Mouse (Mus musculus) spleen, postnatal 10 days (tissue): Measurements from ENCODE around the gene Mex3d.

ENCODE experiments used
- DNase-seq, 2 experiments: peaks; one replicate each; pipeline ENCODE4 v3.0.0; 2021 to 2022; ENCODE audit warnings: low spot score in 2 of 2

The Mex3d gene

DNA sequence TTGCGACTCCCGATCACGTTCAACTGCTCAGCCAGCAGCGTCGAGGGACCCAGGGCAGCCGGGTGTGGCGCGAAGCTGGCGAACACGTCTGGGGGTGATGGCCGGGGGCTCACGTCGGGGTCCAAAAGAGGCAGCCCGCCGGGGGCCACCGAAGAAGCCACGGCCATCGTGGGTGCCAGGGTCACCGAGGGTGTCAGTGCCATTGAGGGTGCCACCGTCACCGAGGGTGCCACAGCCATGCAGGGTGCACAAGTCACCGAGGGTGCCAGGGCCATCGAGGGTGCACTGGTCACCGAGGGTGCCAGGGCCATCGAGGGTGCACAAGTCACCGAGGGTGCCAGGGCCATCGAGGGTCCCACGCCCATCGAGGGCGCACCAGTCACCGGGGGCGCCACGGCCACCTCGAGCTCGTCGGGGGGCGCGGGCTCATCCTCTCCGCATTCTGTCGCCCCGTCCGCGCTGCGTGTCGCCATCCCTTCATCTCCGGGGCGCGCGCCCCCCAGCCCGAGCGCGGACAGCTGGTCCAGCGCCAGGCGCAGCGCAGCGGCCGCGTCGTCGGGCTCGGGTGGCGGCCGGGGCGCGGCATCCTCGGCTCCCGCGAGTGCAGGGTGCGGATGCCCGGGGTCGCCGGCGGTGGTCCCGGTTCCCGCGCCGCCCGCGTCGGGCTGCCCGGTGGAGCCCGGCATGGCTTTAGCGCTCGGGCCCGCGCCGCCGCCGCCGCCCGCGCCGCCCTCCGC is 556 bp downstream of the Mex3d start:
- peak; percentile 47 to 51 for DNase-seq

DNA sequence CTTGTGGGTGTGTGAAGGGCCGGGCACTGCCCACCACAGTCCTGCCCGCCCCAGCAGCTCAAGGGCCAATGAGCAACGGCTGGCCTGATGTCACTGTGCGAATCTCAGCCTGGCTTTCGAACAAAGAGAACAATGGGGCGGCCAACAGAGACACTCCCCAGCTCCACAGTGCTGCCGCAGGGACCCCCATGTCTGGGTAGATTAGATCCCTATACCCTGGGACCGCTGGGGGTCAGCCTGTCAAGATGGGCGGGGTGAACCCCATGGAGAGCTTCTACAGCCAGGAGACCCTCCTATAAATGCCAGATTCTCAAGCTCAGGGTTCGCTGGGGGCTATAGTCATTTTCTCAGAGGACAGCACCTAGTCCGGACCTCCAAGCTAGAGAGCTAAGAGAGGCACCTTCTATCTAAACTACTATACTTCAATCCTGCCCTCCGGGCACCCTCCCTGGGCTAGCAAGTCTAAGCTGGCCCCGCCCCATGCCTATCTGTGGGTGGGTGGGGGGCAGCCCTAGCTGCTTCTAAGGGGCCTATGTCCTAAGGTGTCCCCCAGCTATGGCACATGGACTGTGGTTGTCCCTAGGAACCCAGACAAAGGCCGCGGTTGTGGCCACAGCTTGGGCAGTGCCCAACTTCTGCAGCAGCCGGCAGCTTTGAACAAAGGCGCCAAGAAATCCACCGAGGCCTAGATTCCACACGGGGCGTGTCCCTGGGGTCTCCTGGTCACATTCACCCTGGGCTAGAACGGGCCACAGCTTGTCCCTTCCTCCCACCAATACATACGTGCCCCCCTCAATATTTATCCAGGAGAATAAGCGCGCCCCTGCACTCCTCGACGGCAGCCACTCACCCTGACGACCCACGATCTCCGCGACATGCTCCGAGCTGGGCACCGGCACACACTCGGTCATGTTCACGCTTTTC is 1.4 kb downstream of the Mex3d start:
- no peak for DNase-seq

DNA sequence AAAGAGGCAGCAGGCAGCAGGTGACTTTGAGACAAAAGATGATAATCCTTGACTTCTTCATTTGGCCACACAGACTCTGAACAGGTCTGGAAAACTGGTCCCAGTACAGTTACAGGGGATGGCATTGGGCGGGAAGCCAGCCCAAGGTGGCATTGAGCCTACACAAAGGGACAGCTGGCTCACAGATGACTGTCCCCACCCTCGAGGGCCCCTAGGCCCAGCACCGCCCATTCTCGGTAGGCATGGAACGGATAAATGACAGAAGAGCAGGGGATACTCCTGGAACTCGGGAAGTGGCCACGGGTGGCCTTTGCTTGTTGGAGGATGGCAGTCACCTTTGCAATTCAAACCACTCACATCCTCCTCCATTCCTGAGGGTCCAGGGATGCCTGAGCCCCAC is 2.1 kb downstream of the Mex3d start:
- DNase-seq: no peak

DNA sequence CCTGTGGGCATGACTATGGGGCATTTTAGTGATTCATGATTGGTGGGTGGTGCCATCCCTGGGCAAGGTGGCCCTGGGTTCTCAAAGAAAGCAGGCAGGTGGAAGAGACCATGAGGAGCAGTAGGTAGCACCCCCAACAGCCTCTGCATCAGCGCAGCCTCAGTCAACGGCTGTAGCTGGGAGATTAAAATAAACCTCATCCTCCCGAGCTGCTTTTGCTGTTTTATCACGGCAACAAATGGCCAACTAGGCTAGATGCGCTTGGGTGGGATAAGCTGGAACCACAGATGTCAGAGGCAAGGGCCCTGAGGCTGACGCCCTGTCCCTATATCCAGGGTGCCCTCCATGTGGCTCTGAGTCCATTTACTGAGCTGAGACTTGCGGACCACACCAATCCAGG is 2.8 kb downstream of the Mex3d start:
- peak in 1 of 2 experiments; percentile 53 for DNase-seq

DNA sequence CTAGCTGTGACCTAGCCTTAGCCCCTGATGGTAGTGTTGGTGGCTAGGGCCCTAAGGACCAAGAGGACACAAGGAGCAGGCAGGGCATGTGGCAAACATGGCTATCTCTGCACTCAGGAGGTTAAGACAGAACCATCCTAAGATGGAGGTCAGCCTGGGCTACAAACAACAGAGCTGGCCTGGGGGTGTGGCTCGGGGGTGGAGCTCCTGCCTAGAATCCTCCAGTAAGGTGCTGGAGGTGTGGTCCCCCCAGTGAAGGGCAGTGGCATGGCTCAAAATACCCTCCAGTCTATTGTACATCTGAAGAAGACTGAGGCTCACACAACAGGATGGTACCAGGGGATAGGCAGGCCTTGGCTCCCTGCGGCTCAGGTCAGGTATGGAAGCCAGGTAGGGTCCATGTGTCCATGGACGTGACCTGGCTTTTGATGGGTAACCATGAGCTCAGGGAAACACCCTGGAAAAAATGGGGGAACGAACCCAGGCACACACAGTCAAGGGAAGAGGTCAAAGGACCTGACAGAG is 3.3 kb downstream of the Mex3d start:
- peak in 1 of 2 experiments; percentile 50 for DNase-seq

DNA sequence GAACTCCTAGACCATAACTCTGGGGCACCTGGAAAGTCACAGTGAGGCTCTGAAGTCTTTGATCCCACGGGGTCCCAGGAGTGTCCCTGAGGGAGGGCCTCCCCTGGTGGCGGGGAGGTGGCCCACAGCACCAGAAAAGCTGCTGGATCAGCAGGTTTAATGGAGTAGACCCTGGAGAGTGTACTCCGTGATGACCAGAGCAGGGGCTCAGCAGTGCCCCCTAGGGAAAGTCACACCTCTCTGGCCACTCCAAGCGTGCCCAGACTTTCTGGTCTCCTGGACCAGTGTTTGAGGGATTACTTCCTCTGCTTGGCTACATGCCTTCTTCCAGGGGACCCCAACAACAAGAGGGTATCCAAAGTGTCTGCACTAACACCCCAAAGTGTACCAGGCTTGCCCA is 4.0 kb downstream of the Mex3d start:
- no peak for DNase-seq

DNA sequence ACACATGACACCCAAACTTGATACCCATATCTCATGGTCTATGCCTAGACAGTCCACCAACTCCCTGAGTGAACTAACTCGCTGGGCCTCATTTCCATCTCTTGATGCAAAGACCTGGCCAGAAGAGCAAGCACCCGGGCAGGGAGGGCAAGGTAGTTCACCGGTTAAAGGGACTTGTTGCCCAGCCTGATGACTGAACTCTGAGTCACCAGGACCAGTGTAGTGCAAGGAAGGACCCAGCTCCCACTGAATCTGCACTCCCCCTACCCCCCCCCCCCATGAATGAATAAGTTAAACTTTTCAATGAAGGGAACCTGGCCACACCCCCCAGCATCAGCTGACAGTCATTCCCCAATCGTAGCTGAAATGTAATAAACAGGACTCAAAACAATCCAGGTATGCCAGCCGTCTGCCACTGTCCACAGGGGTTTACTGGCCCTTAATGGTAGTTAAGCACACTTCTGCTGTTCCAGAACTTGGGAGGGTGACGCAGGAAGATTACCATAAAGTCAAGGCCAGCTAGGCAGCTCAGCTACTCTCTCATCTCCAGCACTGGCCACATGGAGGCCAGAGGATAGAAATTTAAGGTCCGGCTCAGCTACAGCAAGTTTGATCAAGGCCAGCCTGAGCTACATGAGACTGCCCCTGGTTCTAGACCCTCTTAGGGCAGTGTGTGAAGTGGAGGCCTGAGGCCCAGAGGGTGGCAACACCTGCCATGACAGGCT is 4.7 kb downstream of the Mex3d start:
- DNase-seq: no peak

DNA sequence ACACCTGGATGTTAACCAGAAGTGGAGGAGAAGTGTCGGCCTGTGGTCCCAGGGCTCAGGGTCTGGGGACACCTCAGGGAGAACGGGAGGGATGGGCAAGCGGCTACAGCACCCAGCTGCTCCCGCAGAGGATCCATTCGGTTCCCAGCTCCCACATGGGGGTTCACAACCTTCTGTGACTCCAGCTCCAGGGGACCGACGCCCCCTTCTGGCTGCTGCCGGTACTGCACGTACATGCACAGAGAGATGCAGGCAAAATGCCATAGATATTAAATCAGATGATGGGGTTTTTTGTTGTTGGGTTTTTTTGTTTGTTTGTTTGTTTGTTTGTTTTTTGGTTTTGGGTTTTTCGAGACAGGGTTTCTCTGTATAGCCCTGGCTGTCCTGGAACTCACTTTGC is 9.7 kb downstream of the Mex3d start:
- DNase-seq: peak; percentile 52 to 72

DNA sequence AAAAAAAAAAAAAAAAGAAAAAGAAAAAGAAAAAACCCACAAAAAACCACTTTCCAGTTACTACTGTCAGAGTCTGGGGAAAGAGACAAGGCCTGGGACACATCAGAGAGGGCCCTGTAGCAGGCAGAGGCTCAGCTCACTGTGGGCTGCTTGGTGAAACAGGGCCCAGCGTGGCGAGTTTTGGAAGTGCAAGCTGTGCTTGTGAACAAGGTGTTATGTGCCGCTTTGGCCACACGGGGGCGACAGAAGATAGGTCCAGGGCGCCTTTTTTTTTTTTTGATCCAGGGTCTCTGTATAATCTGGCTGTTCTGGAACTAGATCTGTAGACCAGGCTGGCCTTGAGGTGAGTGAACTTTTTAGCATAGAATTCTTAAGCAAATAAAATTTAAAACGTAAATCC is 11.3 kb downstream of the Mex3d start:
- peak; percentile 86 to 96 for DNase-seq

DNA sequence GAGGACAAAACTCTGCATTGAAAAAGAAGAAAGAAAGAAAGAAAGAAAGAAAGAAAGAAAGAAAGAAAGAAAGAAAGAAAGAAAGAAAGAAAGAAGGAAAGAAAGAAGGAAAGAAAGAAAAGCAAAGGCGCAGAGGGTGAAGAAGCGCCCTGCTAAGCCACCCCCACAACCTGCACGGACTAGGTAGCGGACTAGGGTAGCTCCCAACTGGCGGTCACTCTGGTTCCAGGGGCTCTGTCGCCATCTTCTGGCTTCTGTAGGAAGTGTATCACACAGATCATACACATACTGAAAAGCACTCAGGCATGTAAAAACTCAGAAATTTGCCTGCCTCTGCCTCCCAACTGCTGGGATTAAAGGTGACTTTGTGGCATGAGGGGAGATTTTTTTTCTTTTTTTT is 13.4 kb downstream of the Mex3d start:
- DNase-seq: peak; percentile 64 to 87

DNA sequence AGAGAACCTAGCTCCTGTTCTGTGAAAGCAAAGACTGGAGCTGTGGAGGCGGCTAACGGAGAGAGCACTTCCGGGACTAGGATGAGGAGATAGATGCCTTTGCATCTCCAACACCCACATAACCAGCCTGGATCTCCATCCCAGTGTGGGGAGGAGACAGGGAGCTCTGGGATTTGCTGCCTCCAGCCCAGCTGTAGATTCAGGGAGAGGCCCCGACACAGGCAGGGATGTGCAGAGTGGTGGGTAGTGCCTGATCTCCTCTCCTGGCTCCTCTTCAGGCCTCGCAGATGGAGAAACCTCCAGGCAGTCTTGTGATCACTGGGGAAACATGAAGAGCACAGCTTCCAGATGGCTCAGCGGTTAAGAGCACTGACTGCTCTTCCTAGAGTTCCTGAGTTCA is 14.8 kb downstream of the Mex3d start:
- DNase-seq: no peak

DNA sequence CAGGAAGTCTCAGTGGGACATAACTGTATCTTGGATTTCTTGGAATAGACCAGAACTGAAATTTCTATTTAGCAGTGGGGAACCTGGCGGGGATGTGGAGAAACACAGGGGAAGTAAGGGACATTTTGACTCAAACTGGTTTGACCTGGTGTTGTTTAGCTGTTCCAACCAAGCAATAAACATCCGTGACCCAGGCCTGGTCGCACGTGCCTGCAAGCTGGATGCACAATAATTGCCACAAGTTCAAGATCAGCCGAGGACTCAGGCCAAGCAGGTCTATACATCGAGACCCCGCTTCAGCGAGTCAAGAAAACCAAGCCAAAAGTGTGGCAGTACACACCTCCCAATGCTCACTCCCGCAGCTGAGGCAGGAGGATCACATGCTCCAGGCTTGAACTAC is 15.5 kb downstream of the Mex3d start:
- DNase-seq: no peak

DNA sequence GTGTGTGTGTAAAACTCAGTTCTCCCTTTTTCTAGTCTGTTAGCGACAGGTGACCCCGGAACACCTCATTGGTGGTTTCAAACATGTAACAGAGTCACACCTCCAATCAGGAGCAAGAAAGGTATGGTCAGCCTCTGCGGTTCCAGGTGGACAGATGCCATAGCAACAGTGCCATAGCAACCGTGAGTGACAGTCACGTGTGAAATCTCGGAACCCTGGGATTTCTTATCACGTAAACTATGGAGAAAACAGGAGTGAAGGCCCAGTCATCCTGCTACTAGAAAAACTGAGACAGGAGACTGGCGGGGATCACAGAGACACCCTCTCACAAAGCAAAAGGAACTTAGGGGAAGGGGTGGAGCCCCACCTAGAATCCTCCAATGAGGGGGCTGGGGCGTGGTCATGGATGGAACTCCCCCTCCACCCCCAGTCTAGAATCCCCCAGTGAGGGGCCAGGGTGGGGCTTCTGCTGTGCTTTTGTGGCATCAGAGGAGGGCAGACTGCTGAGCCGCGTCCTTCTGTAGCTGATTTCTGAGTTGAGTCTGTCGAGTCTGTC is 16.0 kb downstream of the Mex3d start:
- DNase-seq: peak in 1 of 2 experiments; percentile 79

DNA sequence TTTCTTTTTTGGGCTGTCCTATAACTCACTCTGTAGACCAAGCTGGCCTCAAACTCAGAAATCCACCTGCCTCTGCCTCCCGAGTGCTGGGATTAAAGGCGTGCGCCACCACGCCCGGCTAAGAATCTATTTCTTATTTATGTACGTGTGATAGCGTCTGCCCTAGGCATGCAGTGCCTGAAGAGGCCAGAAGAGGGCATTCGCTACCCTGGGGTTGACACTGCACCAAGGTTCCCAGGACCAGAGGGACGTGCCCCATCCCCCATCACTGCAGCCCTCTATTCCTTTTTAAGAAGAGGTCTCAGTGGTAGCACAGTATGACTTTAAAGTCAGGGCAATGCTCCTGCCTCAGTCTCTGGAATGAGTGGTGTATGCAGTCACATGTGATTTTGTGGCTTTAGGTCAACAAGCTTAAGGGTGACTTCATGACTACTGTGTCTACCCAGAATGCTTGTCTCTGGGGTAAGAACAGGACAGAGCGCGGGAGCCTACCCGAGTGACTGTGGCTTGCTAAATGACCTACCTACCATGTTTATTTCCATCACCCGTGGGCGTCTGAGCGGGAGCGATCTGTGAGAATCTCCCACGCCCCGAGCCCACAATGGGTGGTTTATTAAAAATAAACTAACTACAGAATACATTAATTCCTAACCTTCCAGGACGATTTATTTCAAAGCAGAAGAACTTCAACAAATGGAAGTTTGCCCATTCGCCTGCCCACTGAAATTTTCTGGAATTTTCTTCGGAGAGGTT is 17.3 kb downstream of the Mex3d start:
- peak in 1 of 2 experiments; percentile 60 for DNase-seq

DNA sequence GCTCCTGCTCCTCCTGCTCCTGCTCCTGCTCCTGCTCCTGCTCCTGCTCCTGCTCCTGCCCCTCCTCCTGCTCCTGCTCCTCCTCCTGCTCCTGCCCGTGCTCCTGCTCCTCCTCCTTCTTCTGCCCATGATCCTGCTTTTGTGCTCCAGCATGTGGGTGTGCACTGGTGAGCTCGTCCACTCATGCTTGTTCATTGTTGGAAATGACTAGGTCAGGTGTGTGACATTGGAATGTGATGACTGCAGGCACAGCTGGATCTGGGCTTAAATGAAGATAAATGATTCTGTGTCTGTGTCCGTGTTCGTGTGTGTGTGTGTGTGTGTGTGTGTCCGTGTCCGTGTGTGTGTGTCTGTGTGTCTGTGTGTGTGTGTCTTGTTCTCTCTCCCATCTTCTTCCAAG is 19.1 kb downstream of the Mex3d start:
- no peak for DNase-seq

DNA sequence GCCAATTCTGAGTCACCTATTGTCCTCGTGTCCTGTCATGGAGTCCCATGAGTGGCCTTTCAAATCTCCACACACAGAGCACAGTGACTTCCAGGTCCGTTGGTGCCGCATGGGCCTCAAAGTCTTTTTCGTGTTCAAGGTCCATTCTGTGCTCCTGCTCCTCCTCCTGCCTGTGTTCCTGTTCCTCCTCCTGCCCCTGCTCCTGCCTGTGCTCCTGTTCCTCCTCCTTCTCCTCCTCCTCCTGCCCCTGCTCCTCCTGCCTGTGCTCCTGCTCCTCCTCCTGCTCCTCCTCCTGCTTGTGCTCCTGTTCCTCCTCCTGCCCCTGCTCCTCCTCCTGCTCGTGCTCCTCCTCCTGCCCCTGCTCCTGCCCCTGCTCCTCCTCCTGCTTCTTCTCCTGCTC is 19.5 kb downstream of the Mex3d start:
- DNase-seq: no peak

DNA sequence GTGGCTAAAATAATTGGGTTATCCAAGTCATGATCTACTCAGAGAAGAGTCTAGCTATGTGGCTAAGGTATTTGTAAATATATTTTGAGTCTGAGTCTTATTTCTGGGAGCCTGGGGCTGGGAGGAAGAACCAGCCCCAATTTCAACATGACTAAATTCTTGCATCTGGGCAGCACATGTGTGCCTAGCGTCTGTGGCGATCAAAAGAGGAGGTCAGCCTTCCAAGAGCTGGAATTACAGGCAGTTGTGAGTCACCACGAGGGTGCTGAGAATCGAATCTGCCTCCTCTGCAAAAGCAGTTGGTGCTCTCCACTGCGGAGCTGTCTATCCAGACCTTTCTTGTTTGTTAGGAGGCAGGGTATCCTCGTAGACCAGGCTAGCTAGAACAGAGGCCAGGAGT is 21.7 kb downstream of the Mex3d start:
- no peak for DNase-seq

DNA sequence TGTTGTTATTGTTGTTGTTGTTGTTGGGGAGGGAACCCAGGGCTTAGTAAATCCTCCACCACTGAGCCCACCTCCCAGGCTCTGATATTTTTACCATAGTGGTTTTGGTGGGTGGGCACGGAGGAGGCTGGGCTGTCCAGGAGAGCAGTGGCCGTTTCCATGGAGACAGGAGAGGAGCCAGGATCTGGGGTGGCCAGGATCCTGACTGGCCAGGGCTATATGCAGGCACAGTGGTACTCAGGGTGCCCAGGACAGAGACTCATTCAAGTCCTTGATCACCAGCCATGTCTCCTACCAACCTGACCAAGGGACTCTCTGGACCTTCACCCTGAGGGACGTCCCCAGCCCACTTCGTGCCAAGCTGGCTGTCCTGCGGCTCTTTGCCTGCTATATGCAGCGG is 23.7 kb downstream of the Mex3d start:
- DNase-seq: no peak

DNA sequence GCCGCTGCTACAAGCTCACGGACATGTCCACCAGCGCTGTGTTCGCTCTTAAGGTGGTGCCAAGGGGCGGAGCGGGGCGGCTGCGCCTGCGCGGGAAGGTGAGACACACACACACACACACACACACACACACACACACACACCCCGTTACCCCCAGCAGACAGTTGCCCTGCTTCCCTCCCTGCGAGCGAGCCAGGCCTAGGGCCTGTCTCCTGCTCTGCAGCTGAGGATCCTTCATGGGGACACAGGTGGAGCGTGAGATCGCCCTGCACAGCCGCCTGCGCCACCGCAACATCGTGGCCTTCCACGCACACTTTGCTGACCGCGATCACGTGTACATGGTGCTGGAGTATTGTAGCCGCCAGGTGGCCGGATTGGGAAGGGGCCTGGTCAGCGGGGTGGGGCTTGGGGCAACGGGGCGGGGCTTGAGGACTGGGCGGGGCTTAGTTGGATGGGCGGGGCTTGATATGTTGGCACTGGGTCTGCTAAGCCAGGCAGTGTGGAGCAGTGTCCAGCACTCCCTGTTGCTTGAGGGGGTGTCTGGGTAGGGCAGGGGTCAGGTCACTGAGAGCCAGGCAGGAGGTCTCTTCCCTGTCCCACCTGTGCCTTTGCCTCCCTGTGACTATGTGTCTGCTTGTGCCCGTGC is 29.3 kb downstream of the Mex3d start:
- DNase-seq: no peak

DNA sequence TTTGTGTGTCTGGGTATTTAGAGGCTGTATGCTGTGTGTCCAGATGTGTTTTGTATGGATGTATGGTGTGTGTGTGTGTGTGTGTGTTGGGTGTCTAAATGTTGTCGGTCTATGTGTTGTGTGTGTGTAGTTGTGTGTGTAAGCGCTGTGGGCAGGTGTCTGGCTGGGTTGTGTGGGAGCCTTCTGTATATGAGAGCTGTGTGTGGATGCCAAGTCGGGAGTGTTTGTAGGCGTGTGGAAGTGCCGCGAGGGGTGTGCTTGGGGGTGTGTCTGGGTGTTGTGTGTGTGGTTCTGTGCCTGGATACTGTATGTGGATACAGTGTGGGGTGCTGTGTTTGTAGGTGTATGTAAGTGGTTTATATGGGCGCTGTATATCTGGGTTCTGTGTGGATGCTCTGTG is 30.1 kb downstream of the Mex3d start:
- DNase-seq: no peak

DNA sequence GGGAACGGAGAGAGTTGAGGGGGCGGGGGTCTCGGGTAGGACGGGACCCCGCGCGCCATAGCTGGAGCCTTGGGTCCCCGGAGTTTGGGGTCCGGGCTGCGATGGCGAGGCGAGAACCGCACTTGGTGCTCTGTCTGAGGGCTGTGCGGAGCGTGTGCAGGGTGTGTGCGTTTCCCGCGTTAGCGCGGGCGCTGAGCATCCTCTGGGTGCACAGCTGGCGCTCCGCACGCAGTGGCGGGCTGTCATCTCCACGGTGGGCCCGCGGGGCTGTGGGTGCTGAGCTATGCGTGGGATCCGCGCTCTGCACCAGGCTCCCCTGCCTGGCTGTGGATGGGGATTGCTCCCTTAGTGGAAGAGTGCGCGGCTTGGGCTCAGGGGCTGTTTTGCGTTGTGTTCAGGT is 30.7 kb downstream of the Mex3d start:
- no peak for DNase-seq
